Mouse (Mus musculus): ENCODE data around the gene Wdr11.

DNA sequence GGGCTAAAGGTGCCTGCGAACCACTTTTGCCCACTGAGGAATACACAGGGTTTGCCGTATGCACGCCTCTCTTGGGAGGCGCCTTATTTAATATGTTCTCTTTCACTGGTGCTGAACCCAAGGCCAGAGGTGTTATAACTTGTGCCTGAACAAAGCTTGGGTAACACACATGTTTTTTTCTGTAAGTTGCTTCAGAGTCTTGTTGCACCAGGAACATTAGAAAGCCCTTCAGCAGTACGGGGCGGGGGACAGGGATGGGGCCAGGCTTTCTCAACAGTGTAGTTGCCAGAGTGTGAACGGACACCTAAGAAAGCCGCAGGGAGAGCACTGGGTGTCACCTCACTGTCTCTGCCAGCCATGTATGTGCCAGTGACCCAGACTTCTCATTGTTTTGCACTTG, 68.1 kb downstream of the Wdr11 start:
- TF ChIP-seq POLR2A (IDR thresholded peaks at IDR 0.05; ENCODE audit: borderline replicate concordance, low read depth, low read length) = no peak
- TF ChIP-seq CTCF (IDR thresholded peaks at IDR 0.05; ENCODE audit: low read depth, low read length) = no peak
